Mouse (Mus musculus) liver, embryonic 15.5 days (tissue): Measurements from ENCODE around the gene Psmc5. TPM values are rescaled to one million over a fixed set of nuclear protein-coding genes. Genes with fewer than 3 reads are reported as not detected.

Experiments used
- ATAC-seq: fragments of 200-750 bp; cut with Nextera tagmentation; 2 replicates; pipeline ENCODE4 v1.8.0; 2017; ENCODE audit warnings: moderate number of reproducible peaks, mild to moderate bottlenecking, moderate library complexity; ENCODE audit not compliant: insufficient read depth
- H3K27ac ChIP-seq: fragments of 300-500 bp; sonication (generic); replicated peaks from 2 replicates; pipeline ENCODE4 v1.5.1; 2015; ENCODE audit warnings: mild to moderate bottlenecking, inconsistent platforms
- H3K27me3 ChIP-seq: fragments of 300-500 bp; sonication (generic); 2 replicates; pipeline ENCODE4 v1.6.1; 2015; ENCODE audit warnings: mild to moderate bottlenecking, inconsistent platforms
- H3K36me3 ChIP-seq: fragments of 300-500 bp; sonication (generic); replicated peaks from 2 replicates; pipeline ENCODE4 v1.6.1; 2015; ENCODE audit warnings: moderate library complexity, mild to moderate bottlenecking, inconsistent platforms
- H3K4me1 ChIP-seq: fragments of 300-500 bp; sonication (generic); replicated peaks from 2 replicates; pipeline ENCODE4 v1.6.1; 2015; ENCODE audit warnings: inconsistent platforms
- H3K4me2 ChIP-seq: fragments of 300-500 bp; sonication (generic); 2 replicates; pipeline ENCODE4 v1.6.1; 2015; ENCODE audit warnings: moderate library complexity, mild to moderate bottlenecking, inconsistent platforms
- H3K4me3 ChIP-seq: fragments of 300-500 bp; sonication (generic); replicated peaks from 2 replicates; pipeline ENCODE4 v1.5.1; 2015; ENCODE audit warnings: mild to moderate bottlenecking, inconsistent platforms
- H3K9ac ChIP-seq: fragments of 300-500 bp; sonication (generic); 2 replicates; pipeline ENCODE4 v1.6.1; 2015; ENCODE audit warnings: moderate library complexity, mild to moderate bottlenecking, inconsistent platforms
- H3K9me3 ChIP-seq: fragments of 300-500 bp; sonication (generic); replicated peaks from 2 replicates; pipeline ENCODE4 v1.6.1; 2016; ENCODE audit warnings: inconsistent platforms
- WGBS: fragments of 180-500 bp; shearing (Covaris S2); methylation state at CpG from one replicate; pipeline ENCODE4 v1.1.7; 2015; ENCODE audit warnings: mixed read lengths; ENCODE audit not compliant: insufficient replicate concordance; 5-methylcytosine and 5-hydroxymethylcytosine counted together
- polyA plus RNA-seq: library from polyadenylated mRNA; unstranded; fragments of >200 nt; fragmentation: Nextera tagmentation; extraction: Ambion mirVana; gene quantifications from 2 replicates; pipeline ENCODE4 v1.2.1, GENCODE M21; 2015

Gene Psmc5
- polyA plus RNA-seq, 1 experiment from 2014 or later, result 128 TPM

- Histone ChIP-seq H3K9ac (no peak overlapping the region), H3K9me3 (no peaks in the 10 kb centered on the region), H3K27ac (no peak overlapping the region), H3K27me3 (no peaks in the 10 kb centered on the region), H3K4me2 (no peak overlapping the region), H3K4me3 (no peak overlapping the region), H3K4me1 (no peaks in the 10 kb centered on the region; the same call in 1 of the 2 replicates), H3K36me3 (no peaks in the 10 kb centered on the region)
- 54% methylated on average over 5 of the region's 5 CpGs for WGBS
- ATAC-seq, result no peak
These were observed 51.5 kb downstream of the Psmc5 start for GRCm38 (mm10) chr11:106307432-106307831.

DNA sequence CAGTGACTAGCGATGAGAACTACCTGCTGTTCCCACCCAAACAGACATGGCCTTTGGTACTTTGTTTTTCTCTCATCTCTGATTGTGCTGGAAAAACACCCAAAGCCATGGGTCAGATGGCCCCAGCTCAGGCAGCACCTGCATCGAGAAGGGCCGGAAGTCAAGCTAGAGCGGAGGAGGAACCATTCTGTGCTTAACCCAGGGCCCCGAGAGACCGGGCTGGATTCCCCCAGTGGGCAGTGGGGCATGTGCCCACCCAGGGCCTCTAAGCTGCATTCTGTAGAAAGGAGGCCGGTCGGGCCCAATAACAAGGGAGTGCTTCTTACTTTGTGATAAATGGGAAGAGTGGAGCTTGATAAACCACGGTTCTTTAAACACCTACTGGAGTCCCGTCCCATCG is 52.2 kb downstream of the Psmc5 start:
- Histone ChIP-seq H3K4me1 (peaks cover 2% of the 10 kb centered on the region; the same call in 1 of the 2 replicates), H3K9ac (no peak overlapping the region), H3K4me2 (no peak overlapping the region), H3K36me3 (no peaks in the 10 kb centered on the region), H3K27ac (no peak overlapping the region), H3K27me3 (no peaks in the 10 kb centered on the region), H3K4me3 (no peak overlapping the region), H3K9me3 (no peaks in the 10 kb centered on the region)
- ATAC-seq, result no peak
- 69% methylated on average over 11 of the region's 11 CpGs for WGBS

DNA sequence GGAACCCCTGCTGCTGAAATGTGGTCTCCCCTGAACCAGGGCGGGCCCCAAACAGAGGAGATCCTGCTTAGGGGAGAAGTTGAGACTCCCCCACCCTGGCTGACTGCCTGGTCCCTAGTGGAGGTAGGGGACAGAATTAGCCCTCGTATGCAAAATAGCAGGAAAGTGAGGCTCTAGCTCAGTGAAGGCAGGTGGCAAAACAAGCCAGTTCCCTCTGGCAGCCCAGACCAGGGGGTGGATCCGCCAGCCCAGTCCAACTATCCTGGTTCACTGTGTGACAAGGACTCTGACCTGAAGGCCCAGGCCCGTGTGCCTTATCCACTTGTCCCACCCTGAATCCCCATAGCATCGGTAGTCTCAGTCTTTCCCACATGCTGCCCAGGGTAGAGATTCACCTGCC is 54.2 kb downstream of the Psmc5 start:
- H3K9ac ChIP-seq, result no peak overlapping the region
- WGBS, result 62% methylated on average over 5 of the region's 5 CpGs
- no peak for ATAC-seq
- no peaks in the 10 kb centered on the region for H3K27me3 ChIP-seq
- H3K36me3 ChIP-seq, result no peaks in the 10 kb centered on the region
- no peak overlapping the region for H3K4me2 ChIP-seq
- no peak overlapping the region for H3K27ac ChIP-seq
- no peak overlapping the region for H3K4me3 ChIP-seq
- no peaks in the 10 kb centered on the region for H3K9me3 ChIP-seq
- peaks cover 6% of the 10 kb centered on the region; the same call in 1 of the 2 replicates for H3K4me1 ChIP-seq

Other genes starting within 250 kb of the Psmc5 start
- gene Kcnh6, start 248.0 kb upstream of the Psmc5 start, polyA plus RNA-seq, result 0.05 and 0.07 TPM in 2 replicates
- gene Dcaf7, start 219.3 kb upstream of the Psmc5 start, polyA plus RNA-seq, result 26.6 and 29.6 TPM in 2 replicates
- 6.1 and 6.4 TPM in 2 replicates for gene Taco1, start 190.1 kb upstream of the Psmc5 start, polyA plus RNA-seq
- 5.2 and 6.0 TPM in 2 replicates for gene Map3k3, start 171.5 kb upstream of the Psmc5 start, polyA plus RNA-seq
- gene Gm10840, start 95.3 kb upstream of the Psmc5 start, polyA plus RNA-seq, result not detected in 2 replicates
- 82.2 and 82.7 TPM in 2 replicates for gene Limd2, start 95.3 kb upstream of the Psmc5 start, polyA plus RNA-seq
- gene Strada, start 54.0 kb upstream of the Psmc5 start, polyA plus RNA-seq, result 7.8 and 7.9 TPM in 2 replicates
- 36.4 and 37.3 TPM in 2 replicates for gene Ccdc47, start 39.8 kb upstream of the Psmc5 start, polyA plus RNA-seq
- gene Ddx42, start 39.2 kb upstream of the Psmc5 start, polyA plus RNA-seq, result 21.3 and 22.4 TPM in 2 replicates
- 30.2 and 30.4 TPM in 2 replicates for gene Ftsj3, start 75 bp upstream of the Psmc5 start, polyA plus RNA-seq
- 26.7 and 26.8 TPM in 2 replicates for gene Smarcd2, start 16.8 kb downstream of the Psmc5 start, polyA plus RNA-seq
- gene Tcam1, start 20.5 kb downstream of the Psmc5 start, polyA plus RNA-seq, result 0.09 and 0.12 TPM in 2 replicates
- gene Gh, start 45.7 kb downstream of the Psmc5 start, polyA plus RNA-seq, result not detected in 2 replicates
- gene Cd79b, start 58.6 kb downstream of the Psmc5 start, polyA plus RNA-seq, result 7.7 and 9.9 TPM in 2 replicates
- 0.03 and 0.24 TPM in 2 replicates for gene Scn4a, start 97.1 kb downstream of the Psmc5 start, polyA plus RNA-seq
- not detected in 2 replicates for gene Prr29, start 109.3 kb downstream of the Psmc5 start, polyA plus RNA-seq
- gene Icam2, start 131.9 kb downstream of the Psmc5 start, polyA plus RNA-seq, result 13.4 and 16.4 TPM in 2 replicates
- 4.1 and 5.8 TPM in 2 replicates for gene Ern1, start 231.7 kb downstream of the Psmc5 start, polyA plus RNA-seq